ENCODE assay signal across 25 mouse cellular contexts in the genomic region with DNA sequence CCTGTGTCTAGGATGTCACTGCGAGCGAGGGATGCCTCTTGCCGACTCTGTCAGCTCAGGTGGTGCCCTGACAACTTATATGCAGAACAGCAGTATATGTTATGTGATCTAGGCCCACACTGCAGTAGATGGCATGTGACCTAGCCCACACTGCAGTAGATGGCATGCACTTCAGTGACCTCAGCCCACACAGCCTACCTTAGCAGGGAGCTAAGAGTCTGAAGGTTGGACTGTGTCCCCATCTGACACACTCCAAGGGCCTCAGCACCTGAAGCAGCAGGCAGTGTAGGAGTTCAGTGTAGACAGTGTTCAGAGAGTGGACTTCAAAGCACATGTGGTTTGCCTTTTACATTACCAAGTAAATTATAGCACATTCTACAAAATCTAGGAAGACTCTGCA. TPM values are rescaled to one million over a fixed set of nuclear protein-coding genes. Genes with fewer than 3 reads are reported as not detected.
DNase-seq lines count a peak whose midpoint lies in the region; ATAC-seq and TF ChIP-seq lines count a peak whose summit lies in the region.
"Had no signal": no experiment of that assay in that cellular context is flagged by ENCODE, and none has a peak within 500 bp of the region (broad histone marks: within the 10 kb centered on the region; RNA-seq: fewer than 3 reads in every experiment).

No protein-coding gene starts in this region.

- no peak overlapping the region for H3K9ac ChIP-seq in intestine, embryonic 15.5 days
- H3K9ac ChIP-seq: embryonic facial prominence, embryonic 12.5 days; embryonic facial prominence, embryonic 15.5 days; forebrain, postnatal 0 days; heart, embryonic 13.5 days; hindbrain, embryonic 14.5 days had no signal

- no peak for TF ChIP-seq POLR2A in kidney, adult 2 months (IDR thresholded peaks at IDR 0.05; ENCODE audit: low read depth, low read length)

- H3K27ac ChIP-seq in kidney, adult 2 months (ENCODE audit: insufficient read depth, low read depth, low read length): no peak overlapping the region
- no peak overlapping the region for H3K27ac ChIP-seq in intestine, embryonic 15.5 days
- H3K27ac ChIP-seq: embryonic facial prominence, embryonic 12.5 days; embryonic facial prominence, embryonic 15.5 days; heart, adult 2 months; heart, embryonic 10.5 days; heart, embryonic 13.5 days; hindbrain, embryonic 14.5 days; hindbrain, postnatal 0 days had no signal

- WGBS in kidney, adult 2 months: 80% methylated on average over 3 of the region's 3 CpGs
- WGBS in intestine, embryonic 15.5 days: 88% methylated on average over 3 of the region's 3 CpGs

- 0 out of 2 replicates have a peak, but pooled peaks have one; percentile 18 for ATAC-seq in intestine, embryonic 15.5 days
- no peak for ATAC-seq in megakaryocyte-erythroid progenitor cell, adult 5-6 weeks (replicated peaks; ENCODE audit: low FRiP score, low TSS enrichment, poor library complexity, severe bottlenecking)
- ATAC-seq: activated CD4-positive, CD25-positive, alpha-beta regulatory T cell, adult 4 months; forebrain, embryonic 14.5 days; forebrain, postnatal 0 days; hindbrain, postnatal 0 days; inflammation-experienced regulatory T-cells, adult 6 months had no signal

- H3K4me1 ChIP-seq in kidney, adult 2 months (ENCODE audit: control insufficient read depth, insufficient read depth, low read length): peaks cover 11% of the 10 kb centered on the region; the same call in 1 of the 2 replicates
- peaks cover 11% of the 10 kb centered on the region for H3K4me1 ChIP-seq in intestine, embryonic 15.5 days (replicated peaks)
- H3K4me1 ChIP-seq: embryonic facial prominence, embryonic 12.5 days; embryonic facial prominence, embryonic 15.5 days had no signal

- no peak for TF ChIP-seq CTCF in kidney, adult 2 months (conservative IDR thresholded peaks at IDR 0.05; ENCODE audit: insufficient read depth, insufficient read length, low read depth, low read length)

- H3K27me3 ChIP-seq in kidney, adult 2 months (replicated peaks; ENCODE audit: control insufficient read depth, insufficient read depth, low read length): no peaks in the 10 kb centered on the region
- H3K27me3 ChIP-seq in intestine, embryonic 15.5 days (replicated peaks): no peaks in the 10 kb centered on the region
- H3K27me3 ChIP-seq: embryonic facial prominence, embryonic 12.5 days; embryonic facial prominence, embryonic 15.5 days; heart, embryonic 13.5 days had no signal

- no peak overlapping the region for H3K4me2 ChIP-seq in intestine, embryonic 15.5 days (replicated peaks)
- H3K4me2 ChIP-seq: embryonic facial prominence, embryonic 12.5 days; embryonic facial prominence, embryonic 15.5 days; heart, embryonic 13.5 days; hindbrain, embryonic 14.5 days had no signal

- no peak overlapping the region for H3K4me3 ChIP-seq in kidney, adult 2 months (ENCODE audit: insufficient read depth, low read depth, low read length)
- H3K4me3 ChIP-seq in intestine, embryonic 15.5 days (replicated peaks): no peak overlapping the region
- H3K4me3 ChIP-seq: embryonic facial prominence, embryonic 12.5 days; embryonic facial prominence, embryonic 15.5 days; heart, adult 2 months; heart, embryonic 10.5 days; heart, embryonic 13.5 days had no signal

- H3K36me3 ChIP-seq in kidney, adult 2 months (ENCODE audit: control insufficient read depth, insufficient read depth, low read length): no peaks in the 10 kb centered on the region; the same call in 1 of the 2 replicates
- no peaks in the 10 kb centered on the region for H3K36me3 ChIP-seq in intestine, embryonic 15.5 days
- H3K36me3 ChIP-seq: embryonic facial prominence, embryonic 12.5 days; heart, embryonic 13.5 days had no signal

- H3K9me3 ChIP-seq in intestine, embryonic 15.5 days: no peaks in the 10 kb centered on the region
- H3K9me3 ChIP-seq: embryonic facial prominence, embryonic 12.5 days; embryonic facial prominence, embryonic 15.5 days; heart, embryonic 10.5 days; heart, embryonic 13.5 days had no signal

- DNase-seq in cerebellum, adult 11-12 months: peak; percentile 2
- no peak for DNase-seq in cerebellum, adult 9-10 months
- peak; percentile 43 for DNase-seq in kidney, adult 2 months
- no peak for DNase-seq in kidney, postnatal 10 days
- DNase-seq: adrenal gland, adult 8-10 months; adrenal gland, postnatal 25 days; cerebellum, adult 18-20 months; cerebellum, postnatal 10 days; forebrain, postnatal 0 days; gastrocnemius, postnatal 10 days; gastrocnemius, postnatal 36 days; heart, adult 2 months; heart, postnatal 14 days; heart, postnatal 4 days had no signal

RNA-seq across cellular contexts. Expression of a gene that starts 10.4 kb away (rescaled TPM):
- 176 and 271 TPM in 2 replicates for polyA plus RNA-seq in kidney, adult 2 months (2012; rRNA removed)
- polyA plus RNA-seq in intestine, embryonic 15.5 days (2015; fragmentation: Nextera tagmentation; extraction: Ambion mirVana): 15.9 and 18.6 TPM in 2 replicates
- 3.5 and 14.1 TPM in 2 replicates for total RNA-seq in megakaryocyte-erythroid progenitor cell, adult 5-6 weeks (2014; fragmentation: Nextera tagmentation)
- total RNA-seq in megakaryocyte-erythroid progenitor cell, adult 5-6 weeks (2017): 5.5 TPM in 2 replicates

Comparison
In these comparisons a context has a peak if more than half of its experiments do, and no peak if none do; other contexts are left out.
1. DNase-seq: peak in cerebellum, adult 11-12 months (single experiment) and kidney, adult 2 months (single experiment); none in cerebellum, adult 9-10 months (single experiment) and kidney, postnatal 10 days (single experiment).